Mouse (Mus musculus) cerebellum, adult 2 months (tissue): ENCODE measurements around the gene Nebl.

Experiments used
- CTCF ChIP-seq: fragments of 200-500 bp; IDR thresholded peaks from 2 replicates; pipeline ENCODE4 v1.5.1; 2011; ENCODE audit warnings: low read depth, mild to moderate bottlenecking, control low read depth, low read length, moderate library complexity, borderline replicate concordance; ENCODE audit not compliant: insufficient read depth
- POLR2A ChIP-seq: fragments of 200-500 bp; IDR thresholded peaks from 2 replicates; pipeline ENCODE4 v1.6.1; 2011; ENCODE audit warnings: low read length, control low read depth, borderline replicate concordance; ENCODE audit not compliant: insufficient read depth

GRCm38 (mm10) chr2:17723268-17724019 lies 7.8 kb downstream of the Nebl start:
- TF ChIP-seq CTCF (no peak), POLR2A (no peak)
